Mouse (Mus musculus): Measurements from ENCODE around the gene Zfp62.

Gene Zfp62

DNA sequence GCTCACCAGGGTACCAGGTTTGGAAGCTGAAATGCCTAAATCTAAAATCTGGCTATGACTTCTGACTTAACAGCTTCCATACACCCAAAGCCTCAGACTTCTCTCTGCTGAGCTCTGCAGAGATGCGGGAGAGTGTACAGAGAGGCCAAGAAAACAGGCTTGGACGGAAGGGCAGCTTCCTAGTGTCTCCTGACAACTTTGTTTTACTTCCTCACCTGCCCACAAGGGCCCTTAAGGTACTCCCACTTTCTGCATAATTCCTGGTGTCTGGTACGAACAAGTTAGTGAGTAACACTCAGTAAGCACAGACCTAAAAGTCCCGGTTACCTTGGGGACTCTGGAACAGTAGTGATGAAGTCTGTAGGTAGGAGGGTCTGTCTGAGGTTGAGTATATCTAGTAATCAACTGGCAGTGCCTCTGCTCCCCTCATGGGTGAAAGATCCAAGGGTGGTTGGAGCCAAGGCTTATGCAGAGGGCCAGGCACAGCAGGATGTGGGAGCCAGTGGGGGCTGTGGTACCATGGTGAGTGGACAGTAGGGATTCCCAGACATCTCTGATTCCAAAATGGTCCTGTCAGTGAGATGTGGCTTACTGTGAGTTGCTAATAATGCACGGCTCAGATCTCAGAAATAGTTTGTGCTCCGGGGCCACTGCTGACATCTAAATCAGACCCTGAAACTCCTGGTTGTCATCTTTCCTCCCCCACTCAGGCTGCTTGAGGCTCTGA, 46.0 kb downstream of the Zfp62 start:
- DNase-seq (ENCODE audit: low read depth), result no peak

DNA sequence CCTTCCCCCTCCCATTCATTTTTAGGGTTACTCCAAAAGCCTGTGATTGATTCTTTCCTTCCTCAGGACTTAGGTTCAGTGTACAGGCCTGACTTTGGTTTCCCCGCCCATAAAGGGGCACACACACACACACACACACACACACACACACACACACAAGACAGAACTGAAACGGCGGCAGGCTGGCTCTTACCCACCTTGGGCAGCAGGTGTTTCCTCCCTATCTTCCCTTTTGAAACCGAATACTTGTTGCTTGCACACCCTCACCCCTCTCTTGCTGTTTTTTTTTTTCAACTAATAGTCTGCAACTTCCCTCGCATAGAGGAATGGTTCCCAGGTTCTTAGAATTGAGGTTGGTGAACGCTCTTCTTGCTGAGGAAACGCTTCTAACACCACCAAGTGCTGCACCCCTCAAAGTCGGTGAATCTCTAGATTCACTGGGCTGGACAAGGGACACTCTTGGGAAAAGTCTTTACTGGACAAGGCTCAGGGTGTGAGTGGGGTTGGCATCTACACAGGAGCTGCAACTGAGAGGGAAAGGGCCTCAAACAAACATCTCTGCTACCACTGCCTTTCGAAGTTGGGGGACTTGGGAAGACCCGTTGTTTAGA, 46.8 kb downstream of the Zfp62 start:
- DNase-seq (ENCODE audit: low read depth), result no peak

DNA sequence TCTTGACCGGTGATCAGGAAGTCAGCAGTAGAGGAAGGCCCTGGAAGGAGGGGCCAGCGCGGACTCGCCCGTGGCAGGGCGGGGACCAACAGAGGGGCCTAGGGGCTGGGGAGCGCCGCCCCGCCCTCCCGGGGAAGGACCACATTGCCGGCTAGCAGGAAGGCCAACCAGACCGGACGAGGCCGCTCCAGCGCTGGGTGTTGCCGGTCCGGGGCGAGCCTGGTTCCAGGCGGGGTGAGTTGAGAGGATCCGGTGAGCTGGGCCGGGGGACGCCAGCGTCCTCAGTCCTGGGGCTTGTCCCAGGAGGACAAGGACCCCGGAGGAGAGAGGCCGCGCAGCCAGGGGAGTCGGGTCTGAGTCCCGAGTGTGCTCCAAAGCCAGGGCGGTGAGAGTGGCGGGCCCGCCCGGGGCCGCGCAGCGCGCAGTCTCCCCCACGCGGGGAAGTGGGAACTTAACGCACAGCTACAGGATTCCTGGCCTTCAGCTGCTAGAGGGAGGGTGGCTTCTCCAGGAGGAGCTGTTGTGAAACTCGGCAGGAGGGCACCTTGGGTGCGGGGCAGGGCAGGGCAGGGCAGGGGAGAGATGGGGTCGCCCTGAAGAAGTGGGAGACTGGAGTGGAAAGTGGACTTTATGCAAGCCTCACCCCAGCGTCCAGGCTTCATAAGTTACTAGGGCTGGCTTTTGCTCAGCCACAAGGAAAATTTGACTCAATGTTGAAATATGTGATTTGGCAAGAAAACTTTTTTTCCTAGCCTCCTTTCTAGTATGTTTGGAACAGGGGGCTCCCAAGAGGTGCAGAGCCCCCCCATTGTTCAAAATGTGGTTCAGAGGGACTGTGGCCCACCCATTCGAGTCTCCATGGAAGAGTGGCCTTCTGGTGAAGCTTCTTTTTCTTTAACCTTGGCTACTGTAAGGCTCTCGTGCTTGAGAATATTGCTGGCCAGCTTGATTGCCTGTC, 47.6 kb downstream of the Zfp62 start:
- DNase-seq (ENCODE audit: low read depth), result peak; percentile 66

DNA sequence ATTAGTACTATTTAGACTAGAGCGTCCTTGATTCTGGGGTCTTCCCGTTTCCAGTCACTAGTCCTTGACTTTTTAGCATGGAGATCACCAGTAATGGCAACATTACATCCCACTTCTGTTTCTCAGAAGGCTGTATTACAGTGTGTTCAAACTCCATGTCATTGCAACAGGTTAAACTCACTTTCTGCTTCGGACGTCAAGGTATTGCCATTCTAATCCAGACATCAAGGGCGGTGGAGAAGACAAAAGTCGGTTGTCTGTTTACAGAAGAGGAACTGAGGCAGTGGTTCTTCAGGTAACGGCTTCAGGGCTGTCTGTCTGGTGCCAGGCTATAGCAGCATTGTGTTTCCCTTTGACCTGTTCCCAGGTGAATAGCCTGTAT, 48.3 kb downstream of the Zfp62 start:
- no peak for DNase-seq (ENCODE audit: low read depth)

DNA sequence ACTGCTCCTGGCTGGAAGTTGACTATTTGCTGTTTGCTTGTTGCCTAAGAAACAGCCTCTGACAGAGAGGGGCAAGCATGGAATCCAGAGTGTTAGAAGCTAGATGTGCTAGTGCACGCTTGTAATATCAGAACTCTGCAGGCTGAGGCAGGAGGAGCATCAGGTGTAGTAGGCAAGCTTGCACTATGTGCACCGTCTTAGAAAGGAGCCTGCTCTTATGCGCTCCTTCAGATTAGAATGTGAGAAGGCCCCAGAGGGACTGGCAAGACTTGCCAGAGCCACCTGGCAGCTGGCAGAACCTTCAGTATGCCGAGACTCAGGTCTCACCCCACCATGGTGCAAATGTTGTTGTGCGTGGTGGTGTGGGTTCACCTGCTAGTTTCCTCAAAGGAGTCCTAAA, 49.0 kb downstream of the Zfp62 start:
- DNase-seq (ENCODE audit: low read depth), result no peak

DNA sequence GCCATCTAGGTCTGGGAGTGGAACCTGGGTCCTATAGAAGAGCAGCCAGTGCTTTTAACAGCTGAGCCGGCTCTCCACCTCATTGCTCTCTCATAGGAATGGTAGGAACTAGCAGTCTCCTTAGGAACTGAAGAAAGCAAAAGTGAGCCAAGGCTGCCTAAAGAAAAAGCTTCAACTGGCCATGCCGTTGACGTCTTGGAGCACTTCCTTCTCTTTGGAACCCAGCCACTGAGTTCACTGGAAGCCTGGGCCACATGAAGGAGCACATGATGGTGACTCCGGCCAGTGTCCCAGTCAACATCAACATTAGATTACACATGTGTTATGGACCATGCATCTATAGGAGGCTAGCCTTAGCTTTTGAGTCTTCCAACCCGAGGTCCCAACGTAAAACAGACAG, 49.9 kb downstream of the Zfp62 start:
- DNase-seq (ENCODE audit: low read depth), result no peak

DNA sequence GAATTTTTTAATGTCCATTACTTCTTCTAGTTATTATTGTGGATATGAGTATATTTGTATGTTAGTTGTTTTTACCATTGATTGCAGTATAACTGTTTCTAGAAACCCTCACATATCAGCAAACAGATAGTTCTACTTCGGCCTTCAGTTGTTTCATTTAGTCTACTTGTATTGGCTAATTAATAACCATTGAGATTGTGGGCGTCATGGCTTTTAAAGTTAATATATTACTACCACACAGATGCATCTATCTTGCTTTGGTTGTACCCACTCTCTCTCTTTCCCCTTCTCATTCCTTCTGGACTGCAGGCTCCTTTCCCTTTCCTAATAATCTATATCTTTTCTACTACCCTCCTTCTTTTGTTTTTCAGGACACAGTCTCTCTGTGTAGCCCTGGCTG, 56.2 kb downstream of the Zfp62 start:
- DNase-seq (ENCODE audit: low read depth), result no peak

DNA sequence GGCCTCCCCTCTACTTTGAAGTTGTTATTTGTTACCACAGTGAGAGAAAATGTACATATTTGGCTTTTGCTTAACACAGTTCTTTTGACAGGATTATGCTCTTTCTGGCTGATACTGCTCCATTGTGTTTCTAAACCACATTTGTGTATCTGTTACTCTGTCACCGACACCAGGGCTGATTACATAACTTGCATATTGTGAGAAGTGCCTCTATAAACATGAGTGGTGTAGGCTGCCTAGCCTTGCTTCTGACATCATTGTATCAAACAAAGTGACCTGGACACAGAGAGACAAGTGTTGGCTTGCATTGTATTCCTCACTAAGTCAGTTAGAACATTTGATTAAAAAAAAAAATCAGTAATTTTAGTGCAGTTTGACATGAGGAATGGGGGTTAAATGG, 56.7 kb downstream of the Zfp62 start:
- DNase-seq (ENCODE audit: low read depth), result no peak

DNA sequence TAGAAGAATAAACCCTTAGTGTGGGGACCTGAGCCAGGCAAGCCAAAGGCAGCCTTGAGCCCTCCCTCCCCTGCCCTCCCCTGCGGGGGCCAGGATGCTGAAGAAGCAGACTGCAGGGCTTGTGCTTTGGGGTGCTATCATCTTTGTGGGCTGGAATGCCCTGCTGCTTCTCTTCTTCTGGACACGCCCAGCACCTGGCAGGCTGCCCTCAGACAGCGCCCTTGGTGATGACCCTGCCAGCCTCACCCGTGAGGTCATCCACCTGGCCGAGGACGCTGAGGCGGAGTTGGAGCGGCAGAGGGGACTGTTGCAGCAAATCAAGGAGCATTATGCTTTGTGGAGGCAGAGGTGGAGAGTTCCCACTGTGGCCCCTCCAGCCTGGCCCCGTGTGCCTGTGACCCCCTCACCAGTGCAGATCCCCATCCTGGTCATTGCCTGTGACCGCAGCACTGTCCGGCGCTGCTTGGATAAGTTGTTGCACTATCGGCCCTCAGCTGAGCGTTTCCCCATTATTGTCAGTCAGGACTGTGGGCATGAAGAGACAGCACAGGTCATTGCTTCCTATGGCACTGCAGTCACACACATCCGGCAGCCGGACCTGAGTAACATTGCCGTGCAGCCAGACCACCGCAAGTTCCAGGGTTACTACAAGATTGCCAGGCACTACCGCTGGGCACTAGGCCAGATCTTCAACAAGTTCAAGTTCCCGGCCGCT, 57.7 kb downstream of the Zfp62 start:
- DNase-seq (ENCODE audit: low read depth), result no peak

DNA sequence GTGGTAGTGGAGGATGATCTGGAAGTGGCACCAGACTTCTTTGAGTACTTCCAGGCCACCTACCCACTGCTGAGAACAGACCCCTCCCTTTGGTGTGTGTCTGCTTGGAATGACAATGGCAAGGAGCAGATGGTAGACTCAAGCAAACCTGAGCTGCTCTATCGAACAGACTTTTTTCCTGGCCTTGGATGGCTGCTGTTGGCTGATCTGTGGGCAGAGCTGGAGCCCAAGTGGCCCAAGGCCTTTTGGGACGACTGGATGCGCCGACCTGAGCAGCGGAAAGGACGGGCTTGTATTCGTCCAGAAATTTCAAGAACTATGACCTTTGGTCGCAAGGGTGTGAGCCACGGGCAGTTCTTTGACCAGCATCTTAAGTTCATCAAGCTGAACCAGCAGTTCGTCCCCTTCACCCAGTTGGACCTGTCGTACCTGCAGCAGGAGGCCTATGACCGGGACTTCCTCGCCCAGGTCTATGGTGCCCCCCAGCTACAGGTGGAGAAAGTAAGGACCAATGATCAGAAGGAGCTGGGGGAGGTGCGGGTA, 58.3 kb downstream of the Zfp62 start:
- DNase-seq (ENCODE audit: low read depth), result no peak

DNA sequence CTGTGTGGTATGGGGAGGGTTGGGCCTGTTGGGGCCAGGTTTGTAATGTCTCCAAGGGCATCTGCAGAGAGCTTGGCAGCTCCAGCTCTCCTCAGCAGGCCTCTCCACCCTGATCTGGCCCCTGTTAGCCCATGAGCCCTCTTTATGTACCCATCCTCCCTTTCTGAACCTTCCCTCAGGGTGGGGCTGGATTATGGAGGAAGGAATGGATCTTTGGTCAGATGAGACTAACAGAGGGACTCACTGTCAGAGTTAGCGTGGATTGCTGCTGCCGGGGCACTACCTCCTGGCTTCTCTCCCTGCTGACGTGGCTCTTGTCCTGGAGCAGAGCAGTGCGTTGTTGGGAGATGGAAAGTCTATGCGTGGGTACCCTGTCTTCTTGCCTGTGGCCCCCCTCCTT, 59.2 kb downstream of the Zfp62 start:
- DNase-seq (ENCODE audit: low read depth), result no peak

DNA sequence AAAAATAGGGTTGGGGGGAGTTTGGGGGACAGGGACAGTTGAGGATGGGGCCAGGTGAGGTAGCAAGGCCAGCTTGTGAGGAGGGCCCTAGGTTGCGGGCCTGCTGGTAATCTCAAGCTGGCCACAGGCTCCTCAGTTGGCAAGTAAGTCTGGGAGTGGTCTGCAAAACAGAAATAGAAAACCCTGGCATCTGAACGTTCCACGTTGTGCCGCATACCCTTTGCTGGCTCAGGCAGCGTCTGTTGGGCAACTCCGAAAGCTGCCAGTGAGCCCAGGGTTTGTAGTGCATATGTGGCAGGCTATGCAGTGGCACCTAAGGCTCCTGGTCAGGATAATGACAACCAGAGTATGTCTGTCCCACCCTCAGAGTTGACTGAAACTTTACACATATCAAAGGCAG, 60.1 kb downstream of the Zfp62 start:
- no peak for DNase-seq (ENCODE audit: low read depth)

DNA sequence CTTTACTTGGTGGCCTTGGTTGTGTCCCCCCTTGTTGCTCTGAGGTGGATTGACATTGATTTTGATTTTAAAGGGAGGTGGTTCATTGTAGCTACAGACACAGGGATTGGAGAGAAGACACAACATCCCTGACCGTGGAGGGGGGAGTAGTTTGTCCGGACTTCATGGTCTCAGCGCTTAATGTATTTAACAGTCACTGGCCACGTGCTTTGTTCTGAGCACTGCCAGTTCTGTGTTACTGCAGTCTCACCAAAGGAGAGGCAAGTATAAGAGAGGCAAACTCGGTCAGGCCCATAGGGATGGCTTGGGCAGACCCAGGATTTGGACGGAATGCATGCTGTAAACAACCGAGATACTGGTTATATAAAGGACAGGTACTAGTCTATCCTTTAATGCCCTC, 61.0 kb downstream of the Zfp62 start:
- DNase-seq (ENCODE audit: low read depth), result no peak

DNA sequence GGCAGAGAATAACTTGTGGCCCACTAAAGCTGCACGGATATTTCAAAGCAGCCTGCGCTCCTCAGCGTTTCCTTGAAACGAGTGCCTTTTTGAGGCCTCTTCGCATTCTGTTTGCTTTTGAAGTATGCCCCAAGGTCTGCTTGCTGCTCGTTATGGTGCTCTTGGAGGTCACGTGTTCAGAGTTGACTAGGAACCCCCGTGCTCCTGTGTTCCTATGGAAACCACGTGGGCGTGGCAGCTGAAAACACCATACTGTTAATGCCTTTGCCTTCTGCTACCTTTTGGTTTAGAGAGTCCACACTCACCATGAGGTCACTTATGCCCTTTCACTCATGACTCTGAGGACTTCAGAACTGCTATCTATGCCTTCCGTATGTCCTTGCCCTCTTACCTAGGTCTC, 61.5 kb downstream of the Zfp62 start:
- no peak for DNase-seq (ENCODE audit: low read depth)

DNA sequence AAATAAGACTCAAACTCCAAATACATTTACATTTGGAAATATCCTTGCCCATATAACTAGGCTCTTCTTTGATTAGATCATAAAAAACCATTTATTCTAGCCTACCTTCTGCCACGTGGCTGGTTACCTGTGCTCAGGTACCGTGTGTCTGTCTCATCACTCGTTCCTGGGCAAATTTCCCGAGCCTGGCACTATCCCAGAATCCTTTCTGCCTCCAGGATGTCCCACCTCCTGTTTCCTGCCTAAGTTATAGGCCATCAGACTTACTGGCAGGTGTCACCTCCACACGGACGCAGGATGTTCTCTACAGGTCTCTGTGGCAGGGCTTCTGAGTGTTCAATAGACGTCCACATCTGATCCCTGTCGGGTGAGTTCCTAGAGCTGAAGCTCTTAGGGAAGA, 62.0 kb downstream of the Zfp62 start:
- no peak for DNase-seq (ENCODE audit: low read depth)

DNA sequence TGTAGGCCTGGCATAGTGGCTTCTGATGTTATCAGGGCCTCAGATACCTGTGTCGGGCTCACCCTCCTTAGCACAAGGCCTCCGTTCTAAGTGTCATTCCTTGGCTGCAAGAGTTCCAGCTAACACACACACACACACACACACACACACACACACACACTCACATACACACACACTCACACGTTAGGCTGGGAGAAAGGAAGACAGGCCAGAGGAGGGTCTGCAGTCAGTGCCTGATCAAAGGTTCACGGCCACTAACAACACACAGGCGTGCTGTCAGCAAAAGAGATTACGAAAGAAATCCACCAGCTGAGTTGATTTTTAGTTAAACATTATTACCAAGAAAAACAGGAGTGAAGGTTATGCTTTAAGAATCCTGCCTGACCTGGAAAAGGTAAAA, 63.6 kb downstream of the Zfp62 start:
- DNase-seq (ENCODE audit: low read depth), result no peak

DNA sequence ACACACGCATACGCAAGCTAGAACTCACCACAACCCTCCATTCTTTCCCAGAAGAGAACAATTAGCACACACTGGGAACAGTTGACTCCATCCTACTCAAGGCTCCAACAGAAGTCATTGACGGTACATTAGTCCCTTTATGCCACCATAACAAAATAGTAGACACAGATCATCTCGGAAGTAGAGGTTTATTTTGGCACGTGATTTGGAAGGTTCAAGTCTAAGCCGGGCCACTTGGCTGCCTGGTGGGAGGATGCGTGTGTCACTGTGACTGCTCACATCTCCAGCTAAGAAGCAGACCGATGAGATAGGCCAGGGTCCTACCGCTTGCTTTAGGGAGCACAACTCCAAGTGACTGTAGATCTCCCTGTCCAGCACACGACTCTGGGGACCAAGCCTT, 64.2 kb downstream of the Zfp62 start:
- DNase-seq (ENCODE audit: low read depth), result no peak

DNA sequence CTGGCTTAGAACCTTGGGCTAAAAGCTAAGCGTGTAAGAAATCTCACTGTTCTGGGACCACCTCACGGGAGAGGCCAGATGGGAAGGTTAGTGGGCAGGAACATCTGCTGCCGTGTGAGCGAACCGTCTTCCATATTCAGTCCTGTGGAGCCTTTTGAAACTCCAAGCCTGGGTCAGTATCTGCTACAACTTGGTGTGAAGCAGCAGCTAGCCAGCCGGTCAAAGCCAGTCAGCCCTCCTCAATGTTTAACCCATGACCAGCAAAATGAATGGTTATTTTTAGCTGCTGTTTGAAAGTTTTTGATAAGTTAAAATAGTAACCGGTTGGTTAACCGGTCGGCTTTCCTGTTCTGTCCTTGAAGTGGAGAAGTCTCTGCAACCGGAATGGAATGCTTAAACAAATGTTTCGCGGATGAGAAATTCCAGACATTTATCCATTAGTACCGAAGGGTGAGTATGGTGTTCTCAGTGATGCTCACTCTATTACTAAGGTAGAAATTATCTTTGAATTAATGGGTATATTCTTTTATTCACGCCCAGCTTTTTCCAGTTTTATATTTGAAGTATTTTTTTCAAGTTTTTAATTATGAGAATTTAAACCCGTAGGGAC, 65.0 kb downstream of the Zfp62 start:
- DNase-seq (ENCODE audit: low read depth), result no peak

Measured in c-Kit-positive CD71-negative TER-119-negative erythroid progenitor cells, embryonic 14.5 days (primary cell).